Mouse (Mus musculus) lung, postnatal 36 days (tissue): ENCODE measurements around the gene Btbd1.
A peak's percentile ranks its signal among the peaks of the same experiment; 100 is the strongest.

ENCODE experiments used
- DNase-seq: peaks from one replicate; pipeline ENCODE4 v3.0.0; 2022; ENCODE audit warnings: mixed read lengths

Gene Btbd1

GRCm38 (mm10) chr7:81829379-81829894 lies at the start of gene Btbd1:
Gene Btbd1 (minus strand): TSS chr7:81829431.
- peak; percentile 87 for DNase-seq

DNA sequence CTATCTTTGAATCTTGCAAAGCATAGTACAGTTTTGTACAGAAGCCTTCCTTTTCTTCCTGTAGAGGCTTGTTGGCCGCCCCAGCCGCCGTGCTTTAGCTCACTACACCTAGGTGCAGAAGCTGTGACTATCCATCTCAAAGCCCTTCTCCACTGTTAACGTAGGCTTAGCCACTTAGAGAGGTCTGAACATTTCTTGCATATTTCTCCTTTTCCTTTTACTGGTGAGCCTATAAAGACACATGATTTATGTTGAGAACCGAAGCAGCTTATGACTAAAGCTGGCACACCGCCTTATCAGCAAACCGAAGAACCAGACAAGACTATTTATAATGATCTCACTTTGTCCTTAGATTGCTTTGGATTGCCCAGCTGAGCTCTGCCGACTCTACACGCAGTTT lies 46.1 kb upstream of the Btbd1 start:
- no peak for DNase-seq

GRCm38 (mm10) chr7:81874636-81875035 lies 45.4 kb upstream of the Btbd1 start:
- DNase-seq = peak; percentile 83

- DNase-seq = no peak
Observed at GRCm38 (mm10) chr7:81873807-81874206, 44.6 kb upstream of the Btbd1 start.

GRCm38 (mm10) chr7:81872493-81873013 lies 43.3 kb upstream of the Btbd1 start:
- DNase-seq = no peak

GRCm38 (mm10) chr7:81868158-81868557 lies 38.9 kb upstream of the Btbd1 start:
- DNase-seq = peak; percentile 85

DNA sequence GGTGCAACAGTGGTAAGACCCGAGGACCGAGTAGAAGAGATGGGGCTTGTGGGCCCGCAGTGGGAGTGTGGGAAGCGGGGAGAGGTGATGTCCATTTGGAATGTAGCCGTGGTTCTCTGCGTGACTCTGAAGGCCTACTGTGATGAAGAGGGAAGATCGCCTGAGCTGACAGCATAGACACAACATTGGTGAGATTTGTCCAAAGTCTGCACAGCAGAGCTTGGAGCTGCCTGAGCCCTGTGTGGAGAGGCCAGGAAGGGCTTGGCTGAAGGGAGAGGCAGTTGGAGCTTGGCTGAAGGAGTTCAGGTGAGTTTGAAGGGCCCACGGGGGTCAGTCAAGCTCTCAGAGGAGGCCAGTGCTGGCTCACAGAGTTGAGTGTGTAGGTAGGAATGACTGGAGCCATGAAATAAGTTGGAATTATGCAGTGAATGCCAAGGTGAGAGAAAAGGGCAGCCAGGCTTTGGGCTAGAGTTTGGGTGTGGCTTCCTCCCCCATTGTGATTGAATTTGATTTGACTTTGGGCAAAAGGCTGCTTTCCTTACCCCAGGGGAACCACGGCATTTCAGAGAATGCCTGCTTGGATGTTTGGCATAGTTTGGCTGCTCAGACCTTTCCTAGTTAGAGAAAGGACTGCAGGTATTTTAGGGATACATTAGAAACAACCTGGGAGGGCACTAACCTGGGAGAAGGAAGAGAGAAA lies 38.1 kb upstream of the Btbd1 start:
- DNase-seq = no peak

- DNase-seq = no peak
Observed at GRCm38 (mm10) chr7:81865937-81866336, 36.7 kb upstream of the Btbd1 start.

DNA sequence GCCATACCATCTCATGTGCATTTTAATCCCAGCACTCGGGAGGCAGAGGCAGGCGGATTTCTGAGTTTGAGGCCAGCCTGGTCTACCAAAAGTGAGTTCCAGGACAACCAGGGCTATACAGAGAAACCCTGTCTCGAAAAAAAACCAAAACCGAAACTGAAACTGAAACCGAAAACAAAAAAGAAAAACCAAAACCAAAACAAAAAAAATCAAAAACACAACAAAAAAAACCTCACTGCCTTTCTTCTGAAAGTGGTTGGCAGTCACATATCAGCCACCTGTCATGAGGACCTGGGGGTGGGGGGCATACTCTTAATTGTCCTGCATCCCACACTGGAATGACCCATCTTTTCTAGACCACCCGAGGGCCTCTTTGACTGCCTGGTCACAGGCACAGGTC lies 35.3 kb upstream of the Btbd1 start:
- DNase-seq = no peak

- peak; percentile 77 for DNase-seq
Observed at GRCm38 (mm10) chr7:81862587-81863583, 33.7 kb upstream of the Btbd1 start.

DNA sequence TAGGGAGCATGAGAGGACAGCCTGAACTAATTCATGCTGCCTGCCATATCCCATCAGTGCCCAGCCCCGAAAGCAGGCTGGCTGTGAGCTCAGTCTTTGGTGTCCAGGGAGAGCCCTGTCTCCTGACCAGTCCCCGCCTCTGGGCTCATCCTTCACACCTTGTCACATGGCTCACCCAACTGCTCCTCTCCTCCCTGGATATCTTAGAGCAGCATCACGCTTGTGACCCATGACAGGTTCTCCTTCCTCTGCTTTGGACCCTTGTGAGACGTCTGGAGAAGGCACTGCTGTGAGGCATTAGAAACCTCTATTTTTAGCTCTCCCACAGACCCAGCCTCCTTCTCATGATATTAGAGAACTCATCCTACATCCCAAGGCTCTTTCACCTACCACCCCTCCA lies 32.7 kb upstream of the Btbd1 start:
- DNase-seq = no peak

DNA sequence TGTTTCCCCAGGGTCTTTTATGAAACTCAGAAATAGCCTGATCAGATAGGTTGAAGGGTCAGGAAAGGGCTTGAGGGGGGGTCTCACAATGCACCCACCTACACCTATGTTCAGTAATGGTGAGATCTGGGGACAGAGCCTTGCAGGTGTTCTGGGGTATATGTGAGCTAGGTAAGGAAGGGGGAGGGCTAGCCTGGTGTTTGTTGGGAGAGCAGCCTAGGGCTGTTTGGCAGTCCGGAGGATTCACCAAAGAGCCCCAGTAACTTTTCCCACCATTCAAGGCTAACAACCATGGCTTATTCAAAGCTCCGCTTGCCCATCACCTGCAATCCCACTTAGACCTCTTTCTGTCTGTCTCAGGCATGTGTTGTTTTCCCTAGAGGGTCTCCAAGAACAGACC lies 32.2 kb upstream of the Btbd1 start:
- DNase-seq = no peak

DNA sequence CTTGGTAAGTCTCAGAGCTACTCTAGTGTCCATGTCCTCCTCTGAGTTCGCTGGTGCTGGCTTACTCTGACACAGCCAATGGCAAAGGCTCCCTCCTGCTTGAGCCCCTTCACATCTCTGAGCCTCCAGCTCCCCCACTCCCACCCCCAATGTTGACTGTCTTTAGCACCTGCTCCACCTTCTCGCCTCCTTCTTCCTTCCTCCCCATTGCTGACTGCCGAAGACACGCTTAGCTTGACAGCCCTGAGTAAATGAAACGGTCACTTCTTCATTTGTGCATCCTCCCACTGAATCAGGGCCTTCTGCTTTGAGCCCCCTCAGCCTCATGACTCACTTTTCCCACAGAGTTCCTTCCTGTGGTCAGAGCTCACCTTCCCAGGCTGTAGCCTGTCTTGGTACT lies 31.8 kb upstream of the Btbd1 start:
- DNase-seq = no peak

DNA sequence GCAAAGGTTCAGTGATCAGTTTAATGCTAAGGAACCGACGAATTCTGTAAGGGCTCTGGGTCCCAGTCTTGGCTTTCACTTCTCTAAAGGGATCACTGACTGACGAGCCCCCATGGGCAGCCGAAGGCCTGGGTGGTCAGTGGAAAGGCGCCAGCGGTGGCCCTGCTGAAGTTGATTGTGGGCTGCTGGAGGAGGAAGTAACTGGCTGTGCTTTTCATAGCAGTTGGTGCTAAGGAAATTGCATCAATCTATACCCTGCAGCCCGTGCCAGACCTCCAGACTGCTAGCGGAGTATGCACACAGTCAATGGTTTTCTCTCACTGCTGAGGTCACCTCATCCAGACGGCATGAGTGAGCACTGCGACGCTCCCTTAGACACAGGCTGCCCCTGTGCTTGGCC lies 30.8 kb upstream of the Btbd1 start:
- peak; percentile 68 for DNase-seq

GRCm38 (mm10) chr7:81858968-81859721 lies 29.9 kb upstream of the Btbd1 start, which contains the start of gene Tm6sf1:
Gene Tm6sf1 (plus strand): TSS chr7:81859001.
- peak; percentile 68 for DNase-seq

DNA sequence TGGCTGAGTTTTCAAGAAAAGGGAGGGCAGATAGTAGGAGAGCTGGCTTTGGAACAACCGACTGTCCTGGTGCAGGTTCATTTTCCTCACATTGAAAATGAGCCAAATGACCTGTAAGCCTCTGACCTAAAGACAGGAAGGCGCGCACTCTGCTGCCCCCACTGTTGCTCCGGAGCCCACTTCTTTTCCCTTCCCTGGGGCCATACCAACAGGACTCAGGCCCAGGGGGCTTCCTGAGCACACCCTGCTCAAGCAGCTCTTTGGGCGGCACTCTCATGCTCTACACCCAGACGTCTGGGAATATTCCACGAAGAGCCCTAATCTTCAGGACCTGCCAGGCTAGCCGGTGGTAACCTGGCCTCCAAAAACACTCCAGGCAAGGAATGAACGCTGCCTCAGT lies 29.0 kb upstream of the Btbd1 start:
- no peak for DNase-seq

DNA sequence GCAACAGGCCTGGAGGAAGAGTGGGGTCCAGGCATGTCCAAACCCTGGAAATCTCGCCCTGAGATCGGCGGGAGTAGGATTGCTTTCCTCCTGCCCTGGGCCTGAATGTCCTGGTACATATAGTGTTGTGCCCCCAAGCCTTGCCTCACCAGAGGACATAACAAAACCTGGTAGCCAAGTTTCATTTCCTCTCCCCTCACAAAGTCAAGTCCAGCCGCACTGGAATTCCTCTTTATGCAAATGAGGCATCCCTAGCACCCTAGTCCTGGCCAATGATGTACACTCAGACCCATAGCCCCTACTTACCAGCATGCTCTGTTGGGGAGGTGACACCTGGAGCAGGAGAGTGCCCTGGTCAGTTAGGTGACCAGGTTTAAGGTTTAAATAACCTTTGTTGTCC lies 27.0 kb upstream of the Btbd1 start:
- DNase-seq = no peak

DNA sequence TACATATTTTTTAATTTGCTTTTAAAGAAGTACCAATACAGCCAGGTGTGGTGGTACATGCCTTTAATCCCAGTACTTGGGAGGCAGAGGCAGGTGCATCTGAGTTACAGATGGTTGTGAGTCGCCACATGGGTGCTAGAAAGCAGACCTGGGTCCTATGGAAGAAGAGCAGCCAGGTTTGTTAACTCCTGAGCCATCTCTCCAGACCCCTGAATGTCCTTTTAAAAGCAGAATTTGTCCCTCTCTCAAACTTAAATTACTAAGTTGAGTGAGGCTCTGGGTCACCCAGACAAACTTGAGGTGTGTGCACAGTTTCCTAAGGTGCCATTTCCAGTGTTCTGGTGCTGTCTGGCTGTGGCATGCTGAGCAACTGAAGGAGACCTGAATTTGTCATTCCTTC lies 26.5 kb upstream of the Btbd1 start, which contains the start of gene Gm10160:
Gene Gm10160, minus strand, starts transcription at position 101 of the 400 bp plus-strand sequence.
- DNase-seq = no peak

DNA sequence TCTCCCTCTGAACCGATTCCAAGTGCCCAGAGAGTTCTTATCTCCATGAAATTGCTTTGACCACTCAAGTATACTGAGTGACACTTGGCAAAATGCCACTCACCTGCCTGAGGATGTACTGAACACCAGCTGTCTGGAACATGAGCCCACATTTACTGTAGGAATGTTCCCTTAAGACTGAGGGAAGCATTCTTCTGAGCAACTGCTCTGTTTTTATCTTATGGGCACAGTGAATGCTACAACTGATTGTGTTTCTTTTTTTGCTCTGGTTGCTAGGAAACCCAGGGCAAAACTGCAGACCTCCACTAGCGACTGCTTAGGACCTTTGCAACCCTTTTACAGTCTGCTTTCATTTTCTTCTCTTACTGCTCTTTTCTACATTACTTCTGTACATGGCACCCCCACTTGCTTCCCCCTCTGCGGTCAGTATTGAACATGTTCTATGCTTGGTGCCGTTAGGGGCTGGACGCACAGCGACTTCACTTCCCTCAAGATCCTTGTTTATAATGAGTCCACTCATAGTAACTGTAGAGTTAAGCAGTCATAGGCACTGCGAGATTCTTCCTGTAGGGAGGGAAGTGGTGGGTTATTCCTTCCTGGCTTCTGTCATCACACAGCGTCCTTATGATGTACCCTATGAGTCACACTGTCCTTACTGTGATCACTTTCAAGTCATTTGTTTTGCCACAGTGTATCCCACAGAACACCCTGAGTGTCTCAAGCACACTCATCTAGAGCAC lies 25.5 kb upstream of the Btbd1 start:
- no peak for DNase-seq

DNA sequence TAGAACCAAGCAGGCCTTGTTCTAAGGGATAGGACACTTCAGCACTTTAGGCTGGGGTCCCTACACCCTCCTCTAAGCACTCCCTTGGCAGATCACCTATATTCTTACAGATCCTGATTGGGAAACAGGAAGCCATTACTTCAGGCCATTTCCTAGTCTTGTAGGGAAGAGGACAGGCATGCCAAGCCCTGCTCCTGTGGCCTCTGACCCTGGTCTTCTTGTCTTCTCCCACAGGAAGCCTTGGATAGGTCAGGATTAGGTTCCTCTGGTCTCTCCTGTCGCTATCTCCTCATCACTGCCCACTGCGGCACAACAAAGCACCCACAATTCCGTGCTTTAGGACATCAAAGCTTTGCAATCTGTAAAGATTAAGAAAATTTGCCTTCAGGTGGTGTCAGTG lies 22.5 kb upstream of the Btbd1 start:
- no peak for DNase-seq

DNA sequence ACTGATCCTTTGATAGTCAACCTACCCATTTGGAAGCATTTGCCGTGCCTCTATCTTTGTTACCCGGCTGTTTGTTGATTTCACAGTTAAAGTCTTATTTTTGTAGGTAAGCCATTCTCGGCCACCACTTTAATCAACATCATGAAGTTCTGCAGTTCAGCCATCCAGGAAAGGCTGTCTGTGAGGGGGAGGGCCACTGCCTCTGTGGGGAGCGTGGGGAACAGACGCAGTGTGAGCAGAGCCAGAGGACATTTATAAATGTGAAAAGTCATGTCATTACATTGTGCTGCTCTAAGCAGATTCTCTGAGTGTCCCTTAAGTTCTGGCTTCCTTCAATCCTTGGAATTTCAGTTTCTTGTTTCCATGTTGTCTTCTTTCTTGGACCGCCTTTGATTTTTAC lies 20.9 kb upstream of the Btbd1 start:
- DNase-seq = no peak

GRCm38 (mm10) chr7:81849633-81850032 lies 20.4 kb upstream of the Btbd1 start:
- DNase-seq = no peak
